Mouse (Mus musculus) liver, adult 2 months (tissue): ENCODE results near the gene Zyx. TPM values are rescaled to one million over a fixed set of nuclear protein-coding genes. Genes with fewer than 3 reads are reported as not detected.

ENCODE experiments used
- DNase-seq: peaks from one replicate; pipeline ENCODE4 v3.0.0-alpha.2; 2011; ENCODE audit warnings: low read depth, low spot score; ENCODE audit errors: extremely low read depth
- H3K27ac ChIP-seq: fragments of 200-500 bp; replicated peaks from 2 replicates; pipeline ENCODE4 v1.5.1; 2012; ENCODE audit warnings: low read depth, mild to moderate bottlenecking, control low read depth, inconsistent platforms, low read length; ENCODE audit not compliant: insufficient read depth
- H3K27me3 ChIP-seq: fragments of 200-500 bp; 2 replicates; pipeline ENCODE4 v1.6.1; 2012; ENCODE audit warnings: mild to moderate bottlenecking, moderate library complexity, low read length, inconsistent platforms; ENCODE audit not compliant: control insufficient read depth, insufficient read depth
- H3K36me3 ChIP-seq: fragments of 200-500 bp; 2 replicates; pipeline ENCODE4 v1.6.1; 2012; ENCODE audit warnings: low read length, inconsistent platforms; ENCODE audit not compliant: control insufficient read depth, insufficient read depth
- H3K4me1 ChIP-seq: fragments of 200-500 bp; 2 replicates; pipeline ENCODE4 v1.6.1; 2011; ENCODE audit warnings: low read length; ENCODE audit not compliant: control insufficient read depth, insufficient read depth
- H3K4me3 ChIP-seq: fragments of 200-500 bp; 2 replicates; pipeline ENCODE4 v1.5.1; 2011; ENCODE audit warnings: low read depth, mild to moderate bottlenecking, control low read depth, low read length, moderate library complexity; ENCODE audit not compliant: insufficient read depth
- H3K79me2 ChIP-seq: fragments of 200-500 bp; 2 replicates; pipeline ENCODE4 v1.6.1; 2012; ENCODE audit warnings: inconsistent platforms, mild to moderate bottlenecking, low read length, moderate library complexity; ENCODE audit not compliant: control insufficient read depth, insufficient read depth
- H3K9ac ChIP-seq: fragments of 200-500 bp; 2 replicates; pipeline ENCODE4 v1.6.1; 2012; ENCODE audit warnings: low read depth, mild to moderate bottlenecking, control low read depth, inconsistent platforms, low read length
- CTCF ChIP-seq: fragments of 200-500 bp; IDR thresholded peaks from 2 replicates; pipeline ENCODE4 v1.5.1; 2011; ENCODE audit warnings: low read depth, low read length, control low read depth
- POLR2A ChIP-seq: fragments of 200-500 bp; IDR thresholded peaks from 2 replicates; pipeline ENCODE4 v1.6.1; 2011; ENCODE audit warnings: low read length, control low read depth; ENCODE audit not compliant: insufficient read depth; ENCODE audit errors: extremely low read depth
- WGBS: fragments of 180-500 bp; shearing (Covaris S2); methylation state at CpG from one replicate; pipeline ENCODE4 v1.1.7; 2018; 5-methylcytosine and 5-hydroxymethylcytosine counted together
- polyA plus RNA-seq: library from polyadenylated mRNA; depleted of rRNA; stranded (reverse); fragments of >200 nt; gene quantifications from 2 replicates; pipeline ENCODE4 v1.2.3, GENCODE M21; 2012
- total RNA-seq: library from RNA; depleted of rRNA; stranded (reverse); fragments of >200 nt; gene quantifications from 2 replicates; pipeline ENCODE4 v1.2.3, GENCODE M21; 2014

Zyx gene
- total and polyA plus RNA-seq, 2 experiments, result 6.4 to 49.8 TPM

DNA sequence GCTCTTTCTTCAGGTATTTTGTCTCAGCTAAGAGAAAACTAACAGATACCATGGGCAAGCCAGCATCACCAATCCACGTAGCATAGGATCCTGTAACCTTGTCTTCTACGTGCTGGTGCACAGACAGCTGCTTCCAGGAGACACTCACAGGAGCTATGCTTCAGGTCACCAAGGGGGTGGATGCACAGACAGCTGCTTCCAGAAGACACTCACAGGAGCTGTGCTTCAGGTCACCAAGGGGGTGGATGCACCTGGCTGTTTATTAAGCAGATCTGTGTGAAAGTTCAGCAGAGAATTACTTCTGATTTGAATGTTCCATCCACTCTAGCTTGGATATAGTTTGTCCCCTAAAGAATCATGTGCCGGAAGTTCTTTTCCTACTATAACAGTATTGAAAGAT, 18.5 kb upstream of the Zyx start:
- H3K27me3 ChIP-seq, result no peaks in the 10 kb centered on the region
- no peaks in the 10 kb centered on the region for H3K36me3 ChIP-seq
- no peak overlapping the region for H3K9ac ChIP-seq
- H3K27ac ChIP-seq, result no peak overlapping the region
- H3K4me3 ChIP-seq, result no peak overlapping the region
- 90% methylated on average over 3 of the region's 3 CpGs for WGBS
- no peaks in the 10 kb centered on the region for H3K4me1 ChIP-seq
- DNase-seq, result no peak
- H3K79me2 ChIP-seq, result no peaks in the 10 kb centered on the region
- TF ChIP-seq POLR2A, result no peak
- TF ChIP-seq CTCF, result no peak

DNA sequence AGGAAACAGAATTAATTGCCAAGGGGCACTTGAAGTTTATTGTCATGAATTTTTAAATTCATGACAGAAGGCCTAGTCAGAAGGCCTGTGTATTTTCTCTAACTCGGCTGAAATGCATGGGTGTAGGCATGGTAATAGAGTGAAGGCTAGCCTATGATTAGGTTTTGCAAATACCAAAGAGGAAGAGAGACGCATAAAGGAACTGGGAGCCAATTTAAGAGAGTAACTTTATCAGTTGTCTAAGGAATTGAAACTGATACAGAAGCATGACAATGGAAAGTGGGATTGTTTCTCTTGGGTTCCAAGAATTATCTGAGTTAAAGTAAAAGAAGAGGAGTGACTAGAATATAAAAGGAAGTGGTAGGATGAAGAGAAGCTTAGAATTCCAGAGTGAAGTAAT, 10.2 kb upstream of the Zyx start:
- Histone ChIP-seq H3K27me3 (no peaks in the 10 kb centered on the region), H3K79me2 (no peaks in the 10 kb centered on the region), H3K27ac (no peak overlapping the region), H3K4me1 (no peaks in the 10 kb centered on the region), H3K4me3 (no peak overlapping the region), H3K36me3 (no peaks in the 10 kb centered on the region), H3K9ac (no peak overlapping the region)
- TF ChIP-seq CTCF (no peak), POLR2A (no peak)
- DNase-seq, result peak; percentile 16
- 83% methylated on average over 2 of the region's 2 CpGs for WGBS

DNA sequence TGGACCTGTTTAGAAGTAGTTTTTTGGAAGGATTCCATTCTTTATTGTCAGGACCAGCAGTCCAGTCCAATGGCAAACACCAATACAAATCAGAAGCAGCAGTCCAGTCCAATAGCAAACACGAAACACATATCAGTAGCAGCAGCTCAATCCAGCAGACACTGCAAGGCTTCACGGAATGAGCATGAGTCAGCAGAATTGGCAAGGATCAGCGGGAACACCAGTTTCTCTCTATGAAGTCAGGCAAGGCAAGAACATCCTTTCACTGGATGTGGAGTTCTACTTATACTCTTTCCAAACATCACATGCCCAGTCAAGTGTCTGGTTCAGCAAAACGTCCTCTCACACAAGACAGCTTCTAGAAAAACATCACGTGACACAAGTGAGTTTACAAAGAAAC, 9.4 kb upstream of the Zyx start:
- no peaks in the 10 kb centered on the region for H3K79me2 ChIP-seq
- no peak overlapping the region for H3K27ac ChIP-seq
- TF ChIP-seq CTCF, result no peak
- no peak for TF ChIP-seq POLR2A
- no peak overlapping the region for H3K9ac ChIP-seq
- 55% methylated on average over 5 of the region's 5 CpGs for WGBS
- no peak overlapping the region for H3K4me3 ChIP-seq
- no peaks in the 10 kb centered on the region for H3K27me3 ChIP-seq
- DNase-seq, result peak; percentile 32
- H3K36me3 ChIP-seq, result no peaks in the 10 kb centered on the region
- H3K4me1 ChIP-seq, result no peaks in the 10 kb centered on the region

DNA sequence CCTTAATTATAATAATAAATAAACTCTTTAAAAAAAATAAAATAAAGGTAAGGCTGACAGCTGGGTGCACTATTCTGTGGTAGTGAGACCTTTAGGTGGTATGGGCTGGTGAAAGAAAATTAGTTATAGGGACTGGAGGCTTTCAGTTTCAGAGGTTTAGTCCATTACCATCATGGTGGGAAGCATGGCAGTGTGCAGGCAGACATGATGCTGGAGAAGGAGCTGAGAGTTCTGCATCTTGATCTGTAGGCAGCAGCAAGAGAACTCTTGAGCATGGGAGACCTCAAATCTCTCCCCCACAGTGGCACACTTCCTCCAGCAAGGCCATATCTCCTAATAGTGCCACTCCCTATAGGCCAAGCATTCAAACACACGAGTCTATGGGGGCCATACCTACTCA, 7.3 kb upstream of the Zyx start:
- TF ChIP-seq POLR2A (no peak), CTCF (no peak)
- no peak overlapping the region for H3K27ac ChIP-seq
- H3K9ac ChIP-seq, result no peak overlapping the region
- no peak overlapping the region for H3K4me3 ChIP-seq
- no peaks in the 10 kb centered on the region for H3K79me2 ChIP-seq
- H3K36me3 ChIP-seq, result no peaks in the 10 kb centered on the region
- no peaks in the 10 kb centered on the region for H3K27me3 ChIP-seq
- H3K4me1 ChIP-seq, result no peaks in the 10 kb centered on the region
- DNase-seq, result no peak
- 64% methylated on average over 1 of the region's 1 CpGs for WGBS

GRCm38 (mm10) chr6:42343361-42344120, 5.9 kb upstream of the Zyx start:
- Histone ChIP-seq H3K36me3 (no peaks in the 10 kb centered on the region), H3K79me2 (no peaks in the 10 kb centered on the region), H3K27ac (no peak overlapping the region), H3K4me3 (no peak overlapping the region), H3K4me1 (no peaks in the 10 kb centered on the region), H3K27me3 (no peaks in the 10 kb centered on the region), H3K9ac (no peak overlapping the region)
- WGBS, result 78% methylated on average over 9 of the region's 9 CpGs
- no peak for TF ChIP-seq CTCF
- no peak for DNase-seq

DNA sequence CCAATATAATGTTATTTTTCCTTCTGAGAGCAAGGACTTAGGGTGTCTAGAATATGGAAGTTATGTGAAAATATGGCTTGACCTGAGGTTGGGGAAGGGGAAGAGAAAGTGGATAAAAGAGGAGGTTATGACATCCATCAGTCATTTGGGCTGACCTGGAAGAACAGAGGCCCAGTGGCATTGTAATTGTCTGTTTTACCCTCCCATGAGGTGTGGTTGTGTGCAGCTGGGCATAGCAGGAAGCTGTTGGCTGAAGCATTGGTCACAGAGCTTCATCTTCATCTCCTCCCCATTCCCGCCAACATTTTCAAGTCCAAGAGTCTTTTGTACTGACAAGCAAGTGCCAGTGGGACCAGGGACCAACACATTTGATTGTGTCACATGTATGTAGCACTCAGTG, 5.2 kb upstream of the Zyx start:
- Histone ChIP-seq H3K79me2 (no peaks in the 10 kb centered on the region), H3K27ac (no peak overlapping the region), H3K4me3 (no peak overlapping the region), H3K4me1 (peaks cover 2% of the 10 kb centered on the region; the same call in 1 of the 2 replicates), H3K9ac (no peak overlapping the region), H3K36me3 (no peaks in the 10 kb centered on the region), H3K27me3 (no peaks in the 10 kb centered on the region)
- TF ChIP-seq POLR2A, result no peak
- TF ChIP-seq CTCF, result no peak
- whole genome bisulfite sequencing, result 84% methylated on average over 1 of the region's 1 CpGs
- DNase-seq, result no peak
